In genomic region chr12:73722060-73722459, GRCm38 (mm10) we compare ENCODE assay signal across 18 mouse cellular contexts.
DNase-seq lines count a peak whose midpoint lies in the region; ATAC-seq lines count a peak whose summit lies in the region.
"Had no signal": no experiment of that assay in that cellular context is flagged by ENCODE, and none has a peak within 500 bp of the region (broad histone marks: within the 10 kb centered on the region; RNA-seq: fewer than 3 reads in every experiment).

No protein-coding gene starts in this region.

- H3K4me1 ChIP-seq in heart, embryonic 11.5 days (ENCODE audit: control insufficient read depth, insufficient read depth, low read length): peaks cover 9% of the 10 kb centered on the region
- H3K4me1 ChIP-seq in heart, embryonic 15.5 days (replicated peaks): peaks cover 28% of the 10 kb centered on the region
- H3K4me1 ChIP-seq in hindbrain, embryonic 16.5 days (ENCODE audit: control insufficient read depth, insufficient read depth, low read depth, low read length): no peaks in the 10 kb centered on the region
- H3K4me1 ChIP-seq in forebrain, embryonic 10.5 days: no peaks in the 10 kb centered on the region
- H3K4me1 ChIP-seq: limb, embryonic 15.5 days; liver, embryonic 15.5 days; midbrain, embryonic 12.5 days; neural tube, embryonic 12.5 days had no signal

- peak; percentile 94 for DNase-seq in heart, adult 11 months
- DNase-seq in heart, adult 8-10 months (ENCODE audit: low spot score): peak; percentile 61
- DNase-seq in retina, postnatal 1 day: no peak
- no peak for DNase-seq in forebrain, embryonic 10.5 days (ENCODE audit: extremely low spot score, low spot score)
- DNase-seq: cerebellum, postnatal 10 days; kidney, adult 8-10 months; kidney, postnatal 14 days; right cerebral cortex, adult 18-20 months had no signal

- ATAC-seq in heart, embryonic 11.5 days (replicated peaks; ENCODE audit: insufficient number of reproducible peaks, low FRiP score, low TSS enrichment): no peak
- ATAC-seq in heart, embryonic 15.5 days (replicated peaks; ENCODE audit: insufficient number of reproducible peaks, insufficient read depth, low FRiP score, low read depth): peak; percentile 65; the same call in 1 of the 2 replicates
- ATAC-seq in hindbrain, embryonic 16.5 days: no peak
- ATAC-seq: forebrain, embryonic 16.5 days; inflammation-experienced regulatory T-cells, adult 6 months; lung, postnatal 0 days had no signal

- H3K9me3 ChIP-seq in heart, embryonic 11.5 days (replicated peaks; ENCODE audit: control insufficient read depth, low read length): no peaks in the 10 kb centered on the region
- H3K9me3 ChIP-seq in heart, embryonic 15.5 days (replicated peaks): no peaks in the 10 kb centered on the region
- H3K9me3 ChIP-seq in hindbrain, embryonic 16.5 days (ENCODE audit: control insufficient read depth, low read length): peaks cover 5% of the 10 kb centered on the region; the same call in 1 of the 2 replicates
- no peaks in the 10 kb centered on the region; the same call in 1 of the 2 replicates for H3K9me3 ChIP-seq in forebrain, embryonic 10.5 days
- H3K9me3 ChIP-seq: limb, embryonic 15.5 days; liver, embryonic 15.5 days had no signal

- H3K9ac ChIP-seq in heart, embryonic 11.5 days (ENCODE audit: low read depth, low read length): no peak overlapping the region
- no peak overlapping the region for H3K9ac ChIP-seq in heart, embryonic 15.5 days
- H3K9ac ChIP-seq in hindbrain, embryonic 16.5 days (ENCODE audit: low read depth, low read length): no peak overlapping the region
- H3K9ac ChIP-seq: limb, embryonic 15.5 days; liver, embryonic 15.5 days; midbrain, embryonic 12.5 days; neural tube, embryonic 12.5 days had no signal

- whole genome bisulfite sequencing in heart, embryonic 11.5 days (ENCODE audit: insufficient replicate concordance): 55% methylated on average over 3 of the region's 3 CpGs
- 39% methylated on average over 3 of the region's 3 CpGs for WGBS in heart, embryonic 15.5 days
- WGBS in hindbrain, embryonic 16.5 days: 87% methylated on average over 3 of the region's 3 CpGs
- 76% methylated on average over 3 of the region's 3 CpGs for WGBS in forebrain, embryonic 10.5 days

- H3K27me3 ChIP-seq in heart, embryonic 11.5 days (ENCODE audit: control insufficient read depth, insufficient read depth, low read length): no peaks in the 10 kb centered on the region
- H3K27me3 ChIP-seq in heart, embryonic 15.5 days: no peaks in the 10 kb centered on the region
- 0 out of 2 replicates have a peak, but pooled peaks cover 2% of the 10 kb centered on the region for H3K27me3 ChIP-seq in hindbrain, embryonic 16.5 days (replicated peaks; ENCODE audit: control insufficient read depth, insufficient read depth, low read length)
- H3K27me3 ChIP-seq in forebrain, embryonic 10.5 days (ENCODE audit: poor library complexity, severe bottlenecking): peaks cover 14% of the 10 kb centered on the region; the same call in 1 of the 2 replicates
- H3K27me3 ChIP-seq: limb, embryonic 15.5 days; liver, embryonic 15.5 days had no signal

- no peak overlapping the region for H3K4me3 ChIP-seq in heart, embryonic 11.5 days (ENCODE audit: low read depth, low read length)
- no peak overlapping the region for H3K4me3 ChIP-seq in heart, embryonic 15.5 days
- no peak overlapping the region for H3K4me3 ChIP-seq in hindbrain, embryonic 16.5 days (ENCODE audit: low read length)
- H3K4me3 ChIP-seq in forebrain, embryonic 10.5 days: no peak overlapping the region
- H3K4me3 ChIP-seq: limb, embryonic 15.5 days; liver, embryonic 15.5 days; midbrain, embryonic 12.5 days; neural tube, embryonic 12.5 days had no signal

- peaks cover 6% of the 10 kb centered on the region; the same call in 1 of the 2 replicates for H3K36me3 ChIP-seq in heart, embryonic 11.5 days (ENCODE audit: control insufficient read depth, insufficient read depth, low read length)
- H3K36me3 ChIP-seq in heart, embryonic 15.5 days: no peaks in the 10 kb centered on the region
- H3K36me3 ChIP-seq in hindbrain, embryonic 16.5 days (ENCODE audit: control insufficient read depth, insufficient read depth, low read length): no peaks in the 10 kb centered on the region
- no peaks in the 10 kb centered on the region for H3K36me3 ChIP-seq in forebrain, embryonic 10.5 days (replicated peaks)
- H3K36me3 ChIP-seq: limb, embryonic 15.5 days; liver, embryonic 15.5 days; midbrain, embryonic 12.5 days; neural tube, embryonic 12.5 days had no signal

- no peak overlapping the region for H3K4me2 ChIP-seq in heart, embryonic 11.5 days
- no peak overlapping the region for H3K4me2 ChIP-seq in heart, embryonic 15.5 days
- no peak overlapping the region for H3K4me2 ChIP-seq in hindbrain, embryonic 16.5 days (ENCODE audit: low read length)
- H3K4me2 ChIP-seq: limb, embryonic 15.5 days; liver, embryonic 15.5 days; midbrain, embryonic 12.5 days; neural tube, embryonic 12.5 days had no signal

- no peak overlapping the region for H3K27ac ChIP-seq in heart, embryonic 11.5 days (ENCODE audit: low read depth, low read length)
- peak overlapping the region; percentile 80 for H3K27ac ChIP-seq in heart, embryonic 15.5 days
- H3K27ac ChIP-seq in hindbrain, embryonic 16.5 days (ENCODE audit: low read depth, low read length): no peak overlapping the region
- no peak overlapping the region for H3K27ac ChIP-seq in forebrain, embryonic 10.5 days
- H3K27ac ChIP-seq: limb, embryonic 15.5 days; liver, embryonic 15.5 days; midbrain, embryonic 12.5 days; neural tube, embryonic 12.5 days had no signal

Comparison
In these comparisons a context has a peak if more than half of its experiments do, and no peak if none do; other contexts are left out.
1. DNase-seq: peak in heart, adult 11 months (single experiment) and heart, adult 8-10 months (single experiment); none in retina, postnatal 1 day (single experiment) and forebrain, embryonic 10.5 days (single experiment).